Mouse (Mus musculus) erythroblast, adult 5-6 weeks (primary cell): ENCODE data around the gene Gm21863. TPM values are rescaled to one million over a fixed set of nuclear protein-coding genes. Genes with fewer than 3 reads are reported as not detected.
"Not testable (repeated sequence)": the region's sequence is repeated elsewhere in the genome, so short reads cannot be mapped to it uniquely, and the experiment has no call there.

Experiments
- ATAC-seq: replicated peaks from 2 replicates; pipeline ENCODE4 v1.8.0; 2016; ENCODE audit warnings: moderate number of reproducible peaks, mild to moderate bottlenecking, moderate TSS enrichment, inconsistent platforms; ENCODE audit not compliant: poor library complexity, low FRiP score, severe bottlenecking
- total RNA-seq, 2 experiments: library from RNA; stranded (forward) in 1 of 2; stranded (reverse) in 1 of 2; fragments of 150-400 nt in 1 of 2; fragments of 200-764, 138-1000 nt in 1 of 2; gene quantifications; 2 replicates each; pipeline versions ENCODE4 v1.2.3 to v1.2.4; 2015 to 2017; ENCODE audit warnings: low replicate concordance in 2 of 2

Gene Gm21863
- total RNA-seq (2015; ENCODE audit: low replicate concordance) (not detected in 2 replicates), total RNA-seq (2017; ENCODE audit: low replicate concordance) (not detected in 2 replicates)

DNA sequence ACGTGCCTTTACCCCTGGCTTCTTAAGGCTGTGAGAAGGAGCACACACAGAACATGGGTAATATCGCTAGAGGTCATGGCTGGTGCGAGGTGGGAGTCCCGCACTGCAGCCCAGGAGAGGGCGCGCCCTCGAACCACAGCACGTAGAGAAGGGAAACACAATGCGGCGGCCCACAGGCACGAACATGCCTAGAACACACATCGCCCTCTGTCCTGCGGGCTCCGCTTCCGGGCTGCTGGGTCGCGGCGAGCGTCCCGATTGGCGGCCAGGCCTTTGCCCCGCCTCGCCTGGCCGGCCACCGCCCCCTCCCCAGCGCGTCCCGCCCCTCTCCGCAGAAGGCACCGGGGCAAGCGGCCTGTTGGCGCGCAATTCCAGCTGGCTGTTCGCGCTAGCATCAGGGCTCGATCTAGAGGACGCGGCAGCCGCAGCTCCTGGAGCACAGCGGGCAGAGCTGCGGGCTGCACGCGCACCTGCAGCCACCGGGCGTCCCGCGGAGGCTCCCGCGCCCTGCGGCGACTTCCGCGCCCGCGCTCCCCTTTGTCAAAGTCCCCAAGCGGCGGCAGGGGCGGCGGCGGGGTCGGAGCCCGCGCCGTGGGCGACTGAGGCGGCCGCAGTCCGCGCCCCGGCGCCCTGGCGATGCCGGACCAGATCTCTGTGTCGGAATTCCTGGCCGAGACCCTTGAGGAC lies at the start of gene Gm21863:
Gene Gm21863, plus strand, starts transcription at position 637 of the 687 bp plus-strand sequence.
- not testable (repeated sequence) for ATAC-seq

DNA sequence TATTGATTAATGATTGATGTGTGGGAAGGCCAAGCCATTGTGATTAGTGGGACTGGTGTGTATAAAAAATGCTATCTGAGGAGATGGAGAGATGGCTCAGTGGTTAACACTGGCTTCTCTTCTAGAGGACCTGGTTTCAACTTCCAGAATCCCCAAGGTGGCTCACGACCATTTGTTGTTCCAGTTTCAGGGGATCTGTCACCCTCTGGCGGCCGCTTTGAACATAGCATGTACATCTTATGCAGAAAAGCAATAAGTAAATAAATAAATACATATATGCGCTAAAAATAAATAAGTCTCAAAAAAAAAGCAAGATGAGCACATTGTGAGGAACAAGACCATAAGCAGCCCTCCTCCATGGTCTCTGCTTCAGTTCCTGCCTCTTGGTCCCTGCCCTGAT lies 26.3 kb upstream of the Gm21863 start:
- not testable (repeated sequence) for ATAC-seq
